Mouse (Mus musculus) liver, adult 2 months (tissue): ENCODE data around the gene B3galt5.

Source experiments
- CTCF ChIP-seq: fragments of 200-500 bp; IDR thresholded peaks from 2 replicates; pipeline ENCODE4 v1.5.1; 2011; ENCODE audit warnings: low read depth, low read length, control low read depth
- POLR2A ChIP-seq: fragments of 200-500 bp; IDR thresholded peaks from 2 replicates; pipeline ENCODE4 v1.6.1; 2011; ENCODE audit warnings: low read length, control low read depth; ENCODE audit not compliant: insufficient read depth; ENCODE audit errors: extremely low read depth

DNA sequence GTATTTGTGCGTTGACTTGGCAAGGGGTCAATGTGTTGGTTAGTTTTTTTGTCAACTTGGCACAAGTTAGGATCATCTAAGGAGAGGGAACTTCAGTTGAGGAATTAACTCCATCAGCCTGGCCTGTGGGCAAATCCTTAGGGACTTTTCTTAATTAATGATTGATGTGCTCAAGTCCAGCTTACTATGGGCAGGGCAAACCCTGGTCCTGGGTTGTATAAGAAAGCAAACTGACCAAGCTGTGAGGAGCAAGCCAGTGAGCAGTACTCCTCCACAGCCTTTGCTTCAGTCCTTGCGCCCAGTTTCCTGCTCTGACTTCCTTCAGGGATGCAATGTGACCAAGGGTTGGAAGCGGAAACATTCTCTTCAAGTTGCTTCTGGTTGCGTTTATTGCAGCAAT is 87.6 kb downstream of the B3galt5 start:
- no peak for TF ChIP-seq CTCF
- no peak for TF ChIP-seq POLR2A
